Mouse (Mus musculus): ENCODE results near the gene Ghdc. TPM values are rescaled to one million over a fixed set of nuclear protein-coding genes. Genes with fewer than 3 reads are reported as not detected.
A peak's percentile ranks its signal among the peaks of the same experiment; 100 is the strongest.

Gene Ghdc
- total RNA-seq, 2 experiments from 2014 or later, result 1.3 to 8.0 TPM

DNA sequence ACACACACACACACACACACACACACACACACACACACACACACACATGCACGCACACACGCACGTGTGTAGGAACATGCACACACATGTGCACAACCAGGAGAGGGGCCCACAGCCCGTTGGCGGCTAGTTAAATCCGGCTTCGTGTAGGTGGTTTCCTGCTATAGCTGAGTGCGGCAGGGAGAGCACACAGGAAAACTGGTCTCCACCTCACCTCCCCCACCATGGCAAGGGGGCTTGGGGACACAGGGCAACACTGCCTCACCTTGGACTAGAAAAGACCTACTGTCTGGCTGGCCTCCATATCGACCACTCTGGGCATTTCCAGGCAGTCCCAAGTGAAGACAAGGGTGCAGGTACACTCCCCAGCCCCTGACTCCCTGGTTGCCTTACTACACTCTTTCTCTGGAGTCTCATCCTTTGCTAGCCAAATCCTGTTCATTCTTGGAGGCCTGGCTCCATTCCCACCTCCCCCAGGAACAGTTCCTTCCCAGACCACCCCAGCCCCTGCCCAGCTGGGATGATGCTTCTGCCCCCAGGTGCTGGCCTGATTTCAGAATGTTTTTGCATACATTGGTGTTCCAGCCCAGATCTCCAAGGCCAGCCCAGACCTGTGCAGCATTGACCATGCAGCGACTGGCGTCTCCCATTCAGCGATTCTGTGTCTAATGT, 16.6 kb downstream of the Ghdc start:
- ATAC-seq (replicated peaks; ENCODE audit: low FRiP score, low TSS enrichment, poor library complexity, severe bottlenecking), result no peak

DNA sequence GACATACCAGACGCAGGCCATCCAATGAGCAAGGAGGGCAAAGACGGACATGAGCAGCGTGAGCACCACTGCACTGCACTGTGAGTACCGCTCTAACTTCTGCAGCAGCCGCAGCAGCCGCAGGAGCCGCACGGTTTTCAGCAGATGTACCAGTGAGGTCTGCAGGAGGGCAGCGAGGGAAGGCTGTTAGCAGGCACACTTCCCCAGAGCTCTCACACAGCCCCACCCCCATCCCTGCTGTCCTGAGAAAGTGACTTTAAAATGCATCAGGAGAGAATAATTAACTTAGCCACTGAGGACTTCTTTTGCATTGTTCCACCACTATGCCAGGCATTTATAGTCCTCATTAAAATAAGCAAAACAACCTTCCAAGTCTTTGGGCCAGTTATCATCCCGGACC, 18.5 kb downstream of the Ghdc start:
- no peak for ATAC-seq (replicated peaks; ENCODE audit: low FRiP score, low TSS enrichment, poor library complexity, severe bottlenecking)

DNA sequence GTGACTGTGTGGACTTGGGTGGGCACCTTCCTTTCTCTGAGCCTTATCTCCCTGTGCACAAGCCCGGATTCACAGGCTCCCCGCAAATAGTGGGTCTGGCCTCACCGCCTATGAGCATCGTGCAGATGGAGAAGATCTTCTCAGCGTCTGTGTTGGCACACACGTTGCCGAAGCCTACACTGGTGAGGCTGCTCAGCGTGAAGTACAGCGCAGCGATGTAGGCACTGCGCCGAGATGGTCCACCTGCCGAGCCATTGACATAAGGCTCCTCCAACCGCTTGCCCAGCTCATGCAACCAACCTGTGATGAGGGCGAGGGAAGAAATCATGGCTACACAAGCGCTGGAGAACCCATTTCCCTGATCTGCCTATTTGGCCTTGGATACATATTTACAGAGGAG, 20.6 kb downstream of the Ghdc start:
- no peak for ATAC-seq (replicated peaks; ENCODE audit: low FRiP score, low TSS enrichment, poor library complexity, severe bottlenecking)

DNA sequence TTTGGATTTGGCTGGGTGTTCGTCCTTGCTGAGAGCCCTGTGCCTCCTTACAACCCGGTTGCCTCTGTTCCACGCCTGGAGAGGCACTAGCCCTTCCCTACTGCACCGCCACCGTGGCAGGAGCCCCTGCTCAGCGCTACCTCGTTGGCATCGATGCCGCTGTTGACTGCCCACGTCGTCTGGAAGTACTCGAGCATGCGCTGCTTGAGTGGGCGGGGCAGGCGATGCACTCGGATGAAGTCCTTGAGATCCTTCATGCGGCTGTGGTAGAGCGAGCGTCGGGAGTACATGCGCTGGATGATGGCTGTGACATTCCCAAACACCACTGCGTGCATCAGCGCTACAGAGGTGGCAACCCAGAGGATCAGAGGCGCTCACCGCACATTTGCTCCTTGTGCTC, 21.3 kb downstream of the Ghdc start:
- no peak for ATAC-seq (replicated peaks; ENCODE audit: low FRiP score, low TSS enrichment, poor library complexity, severe bottlenecking)

DNA sequence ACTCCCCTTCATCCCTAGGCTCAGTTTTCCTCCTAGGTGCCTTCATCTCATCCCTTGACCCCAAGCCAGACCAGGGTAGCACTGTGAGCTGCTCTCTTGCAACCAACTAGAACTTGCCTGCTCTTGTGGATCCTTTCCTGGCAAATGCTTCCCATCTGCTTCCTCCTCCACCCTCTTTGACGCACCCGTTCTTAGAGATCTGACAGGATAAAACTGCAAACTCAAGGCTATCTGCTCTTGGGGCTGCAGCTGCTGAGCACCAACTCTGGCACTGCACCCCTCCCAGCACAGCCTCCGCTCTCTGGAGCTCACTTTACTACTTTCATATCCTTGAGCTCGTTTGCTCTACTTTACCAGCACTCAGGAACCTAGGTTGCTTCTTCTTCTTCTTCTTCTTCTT, 22.1 kb downstream of the Ghdc start:
- no peak for ATAC-seq (replicated peaks; ENCODE audit: low FRiP score, low TSS enrichment, poor library complexity, severe bottlenecking)

DNA sequence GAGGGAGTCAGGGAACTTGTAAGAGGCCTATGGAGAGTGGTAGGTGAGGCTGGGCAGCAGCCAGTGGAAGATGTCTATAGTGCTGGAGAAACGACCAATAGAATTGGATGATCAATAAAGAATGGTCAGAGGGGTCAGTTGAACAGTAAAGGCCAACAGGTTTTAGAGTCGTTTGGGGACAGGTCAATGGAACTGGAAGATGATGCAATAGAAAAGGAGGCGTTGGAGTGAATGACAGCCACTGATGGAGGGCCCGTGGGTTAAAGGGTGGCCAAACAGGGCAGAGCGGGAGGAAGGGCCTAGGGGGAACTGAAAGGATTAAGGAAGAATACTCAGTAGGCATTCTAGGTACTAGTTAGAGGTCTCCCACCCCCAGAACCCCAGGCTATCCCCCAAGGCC, 23.6 kb downstream of the Ghdc start:
- no peak for ATAC-seq (replicated peaks; ENCODE audit: low FRiP score, low TSS enrichment, poor library complexity, severe bottlenecking)

DNA sequence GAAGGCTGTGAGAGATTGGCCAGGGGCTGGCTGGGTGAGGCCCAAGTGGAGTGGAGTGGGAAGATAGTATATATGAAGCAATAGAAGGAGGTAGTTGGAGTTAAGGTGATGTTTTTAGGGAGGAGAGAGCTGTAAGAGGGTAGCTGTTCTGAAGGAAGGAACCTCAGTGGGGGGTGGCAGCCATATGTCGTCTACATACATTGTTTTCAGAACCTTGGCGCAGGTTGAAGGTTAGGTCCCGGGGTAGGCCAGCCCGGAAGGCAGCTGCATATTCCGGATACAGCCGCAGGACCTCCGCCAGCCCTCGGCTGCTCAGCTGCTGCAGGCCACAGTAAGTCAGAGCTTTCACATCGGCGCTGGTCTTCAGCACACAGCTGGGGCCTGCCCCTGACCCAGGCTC, 24.2 kb downstream of the Ghdc start:
- ATAC-seq (replicated peaks; ENCODE audit: low FRiP score, low TSS enrichment, poor library complexity, severe bottlenecking), result no peak

DNA sequence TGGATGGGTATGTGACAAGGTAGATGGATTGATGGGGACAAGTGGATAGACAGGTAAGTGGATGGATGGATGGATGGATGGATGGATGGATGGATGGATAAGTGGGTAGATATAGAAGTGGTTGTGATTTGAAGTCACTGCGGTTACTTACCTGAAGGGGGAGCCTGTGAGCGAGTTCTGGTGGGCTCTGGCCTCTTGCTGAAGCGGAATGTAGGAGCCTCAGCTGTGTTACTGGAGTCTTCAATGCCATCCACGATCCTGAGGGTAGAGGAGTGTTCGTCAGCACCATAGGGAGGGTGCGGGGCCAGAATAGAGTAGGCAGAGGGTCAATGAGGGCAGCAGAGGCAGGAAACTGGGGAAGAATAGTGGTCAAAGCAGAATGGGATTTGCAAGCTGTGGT, 25.7 kb downstream of the Ghdc start:
- peak; percentile 69 for ATAC-seq (replicated peaks; ENCODE audit: low FRiP score, low TSS enrichment, poor library complexity, severe bottlenecking)

DNA sequence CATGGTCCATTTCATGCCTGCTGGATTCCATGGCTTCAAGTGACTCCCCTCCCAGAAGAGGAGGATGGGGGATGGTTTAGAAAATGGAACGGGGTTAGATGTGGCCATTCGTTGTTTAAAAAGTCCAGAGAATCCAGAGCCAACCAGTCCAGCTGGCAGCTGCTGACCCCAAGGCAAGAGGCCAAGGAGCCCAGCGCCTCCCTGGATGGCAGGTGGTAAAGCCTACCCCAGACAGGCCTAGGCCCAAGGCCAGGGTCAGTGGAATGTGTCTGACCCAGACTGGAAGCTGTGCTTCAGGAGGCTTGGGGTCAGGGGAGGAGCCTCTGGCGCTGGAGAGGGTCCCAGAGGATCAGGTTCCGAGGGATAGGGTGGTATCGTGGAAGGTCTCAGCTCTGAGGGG, 29.4 kb downstream of the Ghdc start:
- ATAC-seq (replicated peaks; ENCODE audit: low FRiP score, low TSS enrichment, poor library complexity, severe bottlenecking), result no peak

DNA sequence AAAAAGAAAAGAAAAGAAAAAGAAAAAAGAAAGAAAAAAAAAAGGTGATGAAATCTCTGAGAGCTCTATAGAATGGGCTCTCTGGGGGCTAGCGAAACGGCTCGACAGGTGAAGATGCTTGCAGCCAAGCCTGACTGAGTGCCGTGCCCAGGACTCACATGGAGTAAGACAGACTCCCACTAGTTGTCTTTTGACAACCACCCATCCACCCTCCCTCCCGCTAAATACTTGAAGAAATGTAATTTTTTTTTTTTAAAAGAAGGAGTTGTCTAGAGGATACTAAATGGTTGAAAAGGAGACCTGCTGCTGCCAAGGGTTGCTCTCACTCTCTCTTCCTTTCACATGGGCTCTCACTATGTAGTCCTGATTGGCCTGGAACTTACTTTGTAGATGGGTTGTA, 32.0 kb downstream of the Ghdc start:
- no peak for ATAC-seq (replicated peaks; ENCODE audit: low FRiP score, low TSS enrichment, poor library complexity, severe bottlenecking)

DNA sequence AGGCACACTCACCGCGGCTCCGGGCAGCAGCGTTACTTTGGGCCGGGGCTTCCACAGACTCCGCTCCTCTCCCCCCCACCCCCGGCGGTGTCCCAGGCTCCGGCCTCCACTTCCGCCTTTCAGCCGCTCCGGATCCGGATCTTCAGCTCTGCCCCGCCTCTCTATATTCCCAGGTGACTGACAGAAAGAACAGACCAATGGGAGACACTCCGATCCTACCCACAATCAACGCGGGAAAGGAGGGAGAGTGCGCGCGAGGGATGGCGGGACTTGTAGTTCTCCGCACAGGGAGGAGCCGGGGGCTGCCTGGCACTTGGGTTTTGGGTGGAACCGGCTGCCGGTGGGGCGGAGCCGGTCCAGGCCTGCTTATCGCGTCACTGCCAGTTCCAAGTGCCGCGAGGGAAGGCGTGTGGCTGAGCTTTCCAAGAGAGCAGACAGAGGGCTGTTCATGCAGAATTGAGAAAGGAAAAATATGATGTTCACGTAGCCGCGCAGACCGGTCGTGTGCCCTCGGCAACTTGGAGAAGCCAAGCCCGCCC, 32.6 kb downstream of the Ghdc start, which contains the start of gene Rab5c:
Gene Rab5c (minus strand): TSS at position 150 of the 539 bp plus-strand sequence.
- ATAC-seq (replicated peaks; ENCODE audit: low FRiP score, low TSS enrichment, poor library complexity, severe bottlenecking), result peak; percentile 97

DNA sequence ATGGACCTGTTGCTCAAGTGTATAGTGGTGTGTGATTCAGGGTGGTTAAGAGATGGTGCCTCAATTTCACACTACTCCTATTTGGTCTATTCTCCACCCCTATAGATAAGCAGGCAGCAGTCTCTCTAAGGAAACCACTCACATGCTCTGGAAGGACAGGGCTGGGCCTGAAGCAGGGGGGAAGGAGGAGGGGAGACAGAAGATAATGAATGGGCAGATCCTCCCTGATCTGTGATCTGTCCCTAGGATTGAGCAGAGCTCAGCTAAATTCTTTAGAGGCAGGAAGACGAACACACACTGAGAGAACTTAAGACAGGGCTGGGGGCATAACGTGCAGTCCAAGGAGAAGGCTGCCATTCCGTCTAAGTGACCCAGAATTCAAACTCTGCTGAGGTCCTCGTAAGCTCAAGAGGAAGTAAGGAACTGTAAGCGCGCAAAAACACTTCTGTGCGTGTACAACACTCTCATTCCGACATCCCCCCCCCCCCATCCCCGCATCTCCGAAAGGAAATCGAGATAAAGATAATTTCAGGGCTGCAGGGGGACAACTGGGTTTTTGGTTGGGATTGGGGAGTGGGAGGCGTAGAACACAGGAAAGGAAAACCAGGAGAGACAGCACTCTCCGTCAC, 33.5 kb downstream of the Ghdc start:
- ATAC-seq (replicated peaks; ENCODE audit: low FRiP score, low TSS enrichment, poor library complexity, severe bottlenecking), result peak; percentile 70

DNA sequence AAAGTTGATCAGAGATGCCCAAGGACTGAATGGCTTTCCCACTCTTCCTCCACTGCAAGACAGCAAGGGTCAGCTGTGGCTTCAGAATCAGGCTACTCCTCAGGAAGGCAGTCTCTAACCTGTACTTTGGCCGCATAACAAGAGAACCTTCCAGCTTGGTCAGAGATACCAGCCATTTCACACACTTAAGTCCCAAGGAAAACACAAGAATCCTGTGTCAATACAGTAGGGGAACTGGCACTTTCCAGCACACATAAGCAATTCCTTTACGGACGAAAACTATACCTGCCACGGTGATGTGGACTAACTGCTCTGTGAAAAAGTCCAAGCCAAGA, 34.0 kb downstream of the Ghdc start:
- ATAC-seq (replicated peaks; ENCODE audit: low FRiP score, low TSS enrichment, poor library complexity, severe bottlenecking), result peak; percentile 0; the same call in 1 of the 2 replicates

DNA sequence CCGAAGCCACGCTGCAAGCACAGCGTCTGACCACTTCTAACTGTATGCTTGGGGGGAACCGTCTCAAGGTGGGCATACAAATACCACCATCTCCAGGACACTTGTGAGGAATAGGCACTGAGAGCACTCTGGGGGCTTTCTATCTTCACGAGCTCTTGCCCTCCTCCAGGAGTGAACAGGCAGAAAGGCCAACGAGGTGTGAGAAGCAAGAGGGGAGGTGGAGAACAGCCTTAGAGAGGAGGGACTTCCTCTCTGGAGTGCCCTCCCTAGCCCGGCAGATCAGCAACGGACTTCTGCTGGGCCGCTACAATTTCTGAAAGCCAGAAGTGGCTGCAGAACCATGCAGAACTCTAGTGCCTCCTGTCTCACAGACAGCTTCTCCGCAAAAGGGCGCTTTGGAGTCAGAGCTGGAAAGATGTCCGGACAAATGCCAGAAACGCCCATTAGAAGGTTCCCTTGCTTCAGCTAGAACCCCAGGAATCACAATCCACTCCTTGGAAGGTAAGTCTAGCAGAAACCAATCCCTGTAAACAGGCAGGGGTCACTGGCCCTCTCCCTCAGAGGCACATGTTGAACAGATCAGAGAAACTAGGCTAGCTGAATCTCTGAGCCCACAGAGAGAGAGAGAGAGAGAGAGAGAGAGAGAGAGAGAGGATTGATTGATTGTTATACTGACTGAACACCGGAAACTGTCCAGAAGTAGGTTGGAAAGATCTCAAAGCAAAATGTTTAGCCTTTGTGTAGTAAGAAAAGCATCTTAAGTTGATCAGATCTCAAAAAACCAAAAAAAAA, 34.6 kb downstream of the Ghdc start:
- no peak for ATAC-seq (replicated peaks; ENCODE audit: low FRiP score, low TSS enrichment, poor library complexity, severe bottlenecking)

DNA sequence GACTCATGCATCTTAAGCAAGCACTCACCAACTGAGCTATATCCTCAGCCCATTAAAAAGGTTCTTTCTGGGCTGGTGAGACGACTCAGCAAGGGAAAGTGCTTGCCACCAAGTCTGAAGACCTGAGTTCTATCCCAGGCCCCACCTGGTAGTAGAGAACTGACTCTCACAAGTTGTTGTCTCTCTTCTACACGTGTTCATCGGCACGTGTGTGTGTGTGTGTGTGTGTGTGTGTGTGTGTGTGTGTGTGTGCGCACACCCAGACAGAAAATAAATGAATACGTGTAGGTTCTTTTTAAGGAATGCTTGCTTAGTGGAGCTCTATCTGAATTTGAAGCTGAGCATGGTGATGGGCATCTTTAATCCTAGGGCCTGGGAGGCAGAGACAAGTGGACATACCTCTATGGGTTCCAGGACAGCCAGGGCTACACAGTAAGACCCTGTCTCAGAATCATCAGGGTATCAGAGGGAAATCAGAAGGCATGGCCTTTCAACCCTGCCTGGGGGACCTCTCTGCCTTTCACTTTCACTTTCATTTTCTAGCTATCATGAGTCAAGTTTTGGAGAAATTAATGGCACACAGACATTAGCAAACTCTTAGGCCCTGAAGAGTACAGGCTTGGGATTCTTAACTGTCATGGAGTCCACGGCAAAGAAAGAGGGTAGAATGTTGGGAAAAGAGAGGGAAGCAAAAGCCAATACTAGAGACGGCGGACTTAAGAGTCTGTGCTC, 35.5 kb downstream of the Ghdc start:
- ATAC-seq (replicated peaks; ENCODE audit: low FRiP score, low TSS enrichment, poor library complexity, severe bottlenecking), result no peak

DNA sequence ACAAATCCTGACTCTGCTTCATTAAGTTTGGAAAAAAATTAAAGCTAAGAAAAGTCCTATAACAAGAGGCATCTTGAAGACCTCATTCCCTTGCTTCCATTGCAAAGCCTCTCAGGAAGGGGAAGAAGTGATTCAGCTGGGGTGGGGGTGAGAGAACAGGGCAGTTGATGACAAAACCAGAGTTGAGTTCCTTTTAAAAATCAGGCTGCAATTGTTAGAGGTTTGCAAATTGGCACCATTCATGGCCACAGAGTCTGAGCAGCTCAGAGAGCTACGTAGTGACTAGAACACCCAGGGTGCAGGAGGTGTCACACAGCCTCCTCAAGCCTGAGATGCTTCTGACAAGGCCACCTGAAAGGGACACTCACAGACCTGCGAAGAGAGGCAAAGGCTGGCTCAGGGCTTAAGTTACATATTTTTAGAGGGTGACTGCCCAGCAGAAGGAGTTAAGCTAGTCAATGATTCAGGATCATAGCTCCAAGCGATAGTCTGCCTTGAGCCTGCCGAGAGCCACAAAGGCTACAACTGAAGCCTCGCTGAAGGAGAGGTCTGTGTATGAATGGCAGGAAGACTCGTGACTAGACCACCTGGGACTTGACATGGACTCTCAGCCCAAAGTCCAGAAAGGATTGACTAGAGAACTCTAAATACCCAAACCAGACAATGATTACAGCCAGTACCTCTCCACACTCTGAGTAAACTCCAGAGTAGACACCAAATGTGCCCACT, 40.1 kb downstream of the Ghdc start:
- no peak for ATAC-seq (replicated peaks; ENCODE audit: low FRiP score, low TSS enrichment, poor library complexity, severe bottlenecking)

DNA sequence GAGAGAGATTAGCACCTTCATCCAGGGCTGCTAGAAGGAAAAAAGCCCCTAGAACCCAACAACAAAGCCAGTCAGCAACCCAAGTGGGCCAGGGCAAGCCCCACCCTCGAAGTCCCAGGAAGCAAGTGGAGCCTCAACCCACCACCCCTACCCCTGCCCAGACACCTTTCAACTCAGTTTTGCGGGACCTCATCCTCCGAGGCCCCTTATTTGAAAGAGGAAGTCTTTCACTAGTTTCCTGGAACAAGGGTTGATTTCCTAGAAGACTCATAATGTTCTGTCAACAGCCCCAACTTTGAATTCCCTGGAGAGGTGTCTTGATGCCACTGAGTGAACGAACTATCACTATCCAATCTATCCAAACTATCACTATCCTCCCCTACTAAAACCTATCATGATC, 40.8 kb downstream of the Ghdc start:
- ATAC-seq (replicated peaks; ENCODE audit: low FRiP score, low TSS enrichment, poor library complexity, severe bottlenecking), result no peak

DNA sequence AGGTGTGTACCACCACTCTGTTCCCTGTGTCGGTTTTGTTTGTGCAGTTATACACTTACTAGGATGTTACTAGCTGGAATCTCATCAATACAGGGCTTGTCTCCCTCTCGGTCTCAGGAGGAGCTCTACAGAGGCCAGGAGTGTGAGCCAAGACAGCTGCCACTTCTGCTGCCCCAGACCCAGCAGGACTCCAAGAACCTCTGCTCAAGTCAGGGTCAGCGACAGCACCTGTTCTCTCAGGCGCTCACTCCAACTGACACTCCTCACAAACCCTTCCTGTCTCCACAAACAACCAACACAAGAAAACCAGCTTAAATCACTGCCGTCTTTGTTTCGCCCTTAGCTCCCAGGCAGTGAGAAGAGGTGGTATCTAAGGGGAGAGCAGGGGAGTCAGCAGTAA, 42.2 kb downstream of the Ghdc start:
- no peak for ATAC-seq (replicated peaks; ENCODE audit: low FRiP score, low TSS enrichment, poor library complexity, severe bottlenecking)

DNA sequence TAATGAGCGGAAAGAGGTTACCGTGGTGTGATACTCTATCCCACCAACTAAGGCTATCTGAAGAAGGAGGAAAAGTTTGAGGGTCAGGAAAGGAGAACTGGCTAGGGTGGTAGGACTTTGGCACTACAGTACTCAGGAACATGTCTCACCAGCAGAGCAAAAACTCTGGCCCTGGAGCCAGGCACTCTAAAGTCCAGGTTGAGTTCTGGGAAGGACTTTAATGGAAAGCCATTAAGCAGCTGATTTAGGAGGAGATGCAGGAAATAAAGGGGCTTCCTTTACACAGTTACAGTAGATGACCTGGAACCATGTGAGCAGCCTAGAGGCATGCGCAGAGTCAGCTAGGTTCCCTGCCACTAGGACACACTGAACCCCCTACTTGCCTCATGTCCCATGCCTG, 43.6 kb downstream of the Ghdc start:
- no peak for ATAC-seq (replicated peaks; ENCODE audit: low FRiP score, low TSS enrichment, poor library complexity, severe bottlenecking)
